Mouse (Mus musculus) erythroid progenitor cell, adult 5-6 weeks (primary cell): Measurements from ENCODE around the gene Apof. TPM values are rescaled to one million over a fixed set of nuclear protein-coding genes. Genes with fewer than 3 reads are reported as not detected.

ENCODE experiments used
- ATAC-seq: replicated peaks from 2 replicates; pipeline ENCODE4 v1.8.0; 2016; ENCODE audit warnings: moderate number of reproducible peaks, mild to moderate bottlenecking, moderate TSS enrichment, inconsistent platforms; ENCODE audit not compliant: poor library complexity, low FRiP score, severe bottlenecking
- total RNA-seq, 2 experiments: library from RNA; stranded (forward) in 1 of 2; stranded (reverse) in 1 of 2; fragments of 150-400 nt in 1 of 2; fragments of 186-747, 209-891 nt in 1 of 2; gene quantifications; 2 replicates each; pipeline versions ENCODE4 v1.2.3 to v1.2.4; 2015 to 2017; ENCODE audit warnings: low replicate concordance in 2 of 2

The Apof gene
- total RNA-seq, 2 experiments from 2014 or later: not detected

DNA sequence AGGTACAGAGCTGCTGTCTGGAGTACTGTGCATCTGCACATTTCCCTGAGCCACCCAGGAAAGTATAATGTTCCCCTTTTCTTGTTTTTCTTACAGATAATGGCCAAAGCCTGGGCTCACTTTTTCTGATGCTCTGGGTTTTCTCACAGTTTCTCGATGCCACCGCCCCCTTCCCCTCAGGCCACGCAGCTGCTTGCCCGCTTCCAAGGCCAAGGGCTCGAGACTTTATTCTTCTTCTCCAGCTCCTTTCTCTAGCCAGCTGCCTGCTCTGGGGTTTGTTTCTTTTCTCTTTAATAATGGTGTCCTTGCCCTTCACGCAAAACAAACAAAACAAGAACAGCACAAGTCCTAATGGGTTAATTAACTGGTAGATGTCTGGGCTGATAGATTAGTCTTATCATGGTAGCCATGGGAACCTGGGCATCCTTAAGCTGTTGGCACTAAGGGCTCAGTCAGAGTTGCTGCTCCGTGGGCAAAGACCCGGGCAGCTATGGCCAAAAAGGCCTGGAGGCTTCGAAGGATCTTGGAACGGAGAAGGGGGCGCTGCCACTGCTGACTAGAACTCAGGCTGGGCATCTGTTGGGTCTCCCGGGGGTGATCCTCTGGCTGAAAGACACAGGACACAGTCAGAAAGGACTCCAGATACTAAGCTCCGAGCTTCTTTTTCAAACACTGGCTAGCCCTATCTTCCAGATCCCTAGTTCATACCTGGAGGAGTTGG lies 28.1 kb downstream of the Apof start:
- no peak for ATAC-seq

DNA sequence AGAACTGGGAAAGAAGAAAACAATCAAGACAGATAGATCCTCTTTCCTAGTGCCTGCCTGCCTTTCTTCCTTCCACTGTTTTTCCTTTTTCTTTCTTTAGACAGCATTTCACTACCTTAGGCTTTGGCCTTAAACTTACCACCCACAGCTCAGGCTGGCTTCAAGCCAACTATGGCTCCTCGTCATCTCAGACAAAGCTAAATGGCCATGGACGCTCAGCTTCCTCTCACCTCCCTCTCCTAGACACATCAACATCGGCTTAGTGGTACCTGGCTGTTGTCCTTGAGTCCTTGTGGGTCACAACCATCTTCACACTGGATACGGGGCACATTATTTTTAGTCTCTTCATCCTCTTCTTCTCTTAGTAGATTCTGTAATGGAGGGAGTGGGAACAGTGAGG lies 28.8 kb downstream of the Apof start:
- no peak for ATAC-seq

DNA sequence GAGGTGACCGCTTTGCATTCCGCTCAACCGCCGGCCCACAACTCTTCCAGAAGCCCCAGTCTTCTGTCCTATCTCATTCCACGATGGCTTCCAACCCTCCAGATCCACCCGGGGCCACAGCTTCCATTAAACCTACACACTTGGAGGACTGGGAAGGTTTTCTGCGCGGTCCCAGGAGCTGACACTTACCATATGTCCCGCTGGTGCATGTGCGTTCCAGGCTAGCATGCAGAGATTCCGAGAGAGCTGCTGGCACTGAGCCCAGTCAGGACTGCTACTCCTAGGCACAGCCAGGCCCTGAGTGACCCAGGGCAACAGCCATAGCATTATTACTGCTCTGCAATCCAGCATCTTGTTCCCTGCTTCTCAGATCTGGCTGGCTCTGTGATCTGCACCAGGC lies 29.2 kb downstream of the Apof start:
- no peak for ATAC-seq

DNA sequence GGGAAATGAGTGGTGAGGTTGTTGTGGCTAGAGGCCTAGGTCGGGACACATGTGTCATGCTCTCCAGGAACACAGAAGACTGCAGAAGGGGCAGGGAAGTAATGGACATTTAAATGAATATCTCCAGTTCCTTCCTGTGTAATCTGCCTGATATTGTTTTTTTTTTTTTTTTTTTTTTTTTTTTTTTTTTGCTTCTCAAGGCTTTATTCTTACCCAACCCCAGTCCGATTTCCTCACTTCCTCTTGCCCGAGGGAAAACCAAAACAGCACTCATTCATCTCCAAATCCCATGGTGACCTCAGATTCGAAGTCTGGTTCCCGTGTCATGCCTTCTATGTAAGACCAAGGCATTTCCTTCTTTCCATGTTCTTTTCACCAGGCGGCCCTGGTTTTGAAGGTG lies 29.8 kb downstream of the Apof start:
- ATAC-seq: no peak

DNA sequence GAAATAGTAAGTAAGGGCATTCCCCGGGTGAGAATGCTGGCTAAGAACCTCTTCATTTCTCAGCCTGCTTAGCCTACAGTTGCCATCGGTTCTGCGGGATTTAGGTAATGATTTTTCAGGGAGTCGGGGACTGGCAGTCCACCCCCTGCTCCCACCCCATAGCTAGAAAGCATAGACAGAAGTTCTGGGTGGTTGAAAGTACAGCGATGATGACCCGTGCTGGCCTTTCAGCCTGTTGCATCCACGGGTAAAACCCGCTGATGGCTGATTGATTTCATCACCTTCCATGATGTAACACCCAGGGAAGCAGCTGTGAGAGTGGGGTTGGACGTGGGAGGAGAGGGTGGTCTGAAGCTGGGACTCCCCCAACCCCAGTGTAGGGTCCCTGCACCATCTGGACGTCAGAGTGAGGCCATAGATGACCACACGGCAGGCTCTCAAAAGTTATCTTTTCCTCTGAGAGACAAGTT lies 30.3 kb downstream of the Apof start, which contains the start of gene Il23a:
TSS of gene Il23a (minus strand) at position 51 of the 470 bp plus-strand sequence.
- no peak for ATAC-seq

DNA sequence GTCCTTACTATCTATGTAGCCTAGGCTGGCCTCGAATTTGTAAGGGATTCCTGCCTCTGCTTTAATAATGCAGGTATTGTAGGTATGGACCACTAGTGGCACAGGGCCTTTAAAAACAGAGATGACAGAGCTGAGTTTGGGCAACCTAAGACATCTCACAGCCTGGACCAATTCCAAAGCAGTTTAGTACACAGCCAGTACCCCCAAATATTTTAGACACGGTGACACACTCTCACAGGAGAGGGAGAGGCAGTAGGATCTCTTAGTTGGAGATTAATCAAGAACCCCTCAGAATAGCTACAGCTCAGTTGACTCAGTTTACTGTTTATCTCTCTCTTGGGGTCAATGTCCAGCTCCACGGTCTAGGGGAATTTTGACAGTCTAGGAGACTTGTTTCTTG lies 33.9 kb downstream of the Apof start:
- ATAC-seq: peak; percentile 4; the same call in 1 of the 2 replicates

DNA sequence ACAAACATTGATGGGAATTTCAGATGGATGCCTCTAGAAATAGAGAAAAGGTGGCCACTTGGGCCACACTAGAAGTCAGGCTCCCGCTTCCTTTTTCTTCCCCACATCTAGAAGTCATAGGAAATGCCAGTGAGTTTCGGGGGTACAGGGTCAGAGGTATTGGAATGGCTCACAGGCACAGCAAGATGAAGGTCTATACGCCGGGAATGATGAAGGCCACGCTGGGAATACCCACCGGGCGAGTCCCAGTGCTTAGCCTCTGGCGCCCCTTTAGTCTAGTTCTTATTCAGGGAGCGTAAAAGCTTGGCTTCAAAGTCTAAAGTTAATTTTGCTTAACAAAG lies 34.3 kb downstream of the Apof start:
- peak; percentile 55 for ATAC-seq

DNA sequence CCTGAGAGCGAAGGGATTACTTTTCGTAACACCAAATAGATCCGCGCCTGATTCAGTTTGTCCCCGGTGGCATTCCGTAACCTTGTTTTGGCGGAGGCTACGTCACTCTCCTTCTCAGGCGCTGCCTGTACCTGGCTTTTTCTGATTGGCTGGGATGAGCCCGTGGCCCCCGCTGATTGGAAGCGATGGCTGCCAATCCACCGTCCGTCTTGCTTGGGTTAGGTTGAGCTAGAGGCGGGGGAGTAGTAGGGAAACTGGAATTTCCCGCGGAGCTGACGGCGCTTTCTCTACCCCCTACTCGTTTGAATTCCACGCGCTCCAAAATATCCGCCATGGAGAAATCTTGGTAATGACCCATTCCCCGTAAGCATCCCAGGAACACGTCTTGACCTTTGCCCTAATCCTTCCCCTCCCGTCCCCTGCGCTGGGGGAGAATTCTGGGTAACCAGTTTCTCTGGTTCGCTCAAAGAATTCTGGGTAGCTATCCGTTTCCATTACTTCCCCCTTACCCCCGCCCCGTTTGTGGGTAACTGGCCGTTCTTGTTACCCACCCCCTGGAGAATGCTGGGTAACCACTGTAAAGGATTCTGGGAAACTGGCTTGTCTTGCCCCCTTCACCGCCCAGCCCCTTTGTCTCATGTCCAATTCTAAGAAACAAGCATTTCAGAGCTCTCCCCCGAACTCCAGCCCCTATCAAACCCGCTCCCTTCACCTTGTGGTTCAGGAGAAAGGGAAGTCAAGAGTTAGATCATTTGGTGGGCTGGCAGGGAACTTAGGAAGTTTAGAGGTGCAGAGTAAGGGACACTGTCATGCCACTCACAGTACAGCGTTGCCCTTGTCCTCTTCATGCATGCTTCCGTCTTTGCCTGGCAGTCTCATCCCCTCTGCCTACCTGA lies 34.9 kb downstream of the Apof start, which contains the start of gene Pan2:
TSS of gene Pan2 (plus strand) at position 210 of the 896 bp plus-strand sequence.
- peak; percentile 96 for ATAC-seq

DNA sequence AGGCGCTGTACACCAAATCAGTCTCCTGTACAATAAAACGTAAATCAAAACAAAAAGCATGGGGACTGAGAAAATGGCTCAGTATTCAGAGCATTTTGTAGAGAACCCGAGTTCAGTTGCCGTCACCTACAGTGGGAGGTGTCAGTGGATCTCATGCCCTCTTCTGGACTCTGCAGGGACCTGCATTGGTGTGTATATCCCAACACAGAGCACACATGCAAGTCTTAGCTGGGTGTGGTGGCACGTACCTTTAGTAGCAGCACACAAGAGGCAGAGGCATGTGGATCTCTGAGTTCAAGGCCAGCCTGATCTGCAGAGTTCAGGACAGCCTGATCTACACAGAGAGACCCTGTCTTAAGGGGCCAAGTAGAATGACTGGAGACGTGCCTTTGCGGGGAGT lies 41.2 kb downstream of the Apof start:
- no peak for ATAC-seq

DNA sequence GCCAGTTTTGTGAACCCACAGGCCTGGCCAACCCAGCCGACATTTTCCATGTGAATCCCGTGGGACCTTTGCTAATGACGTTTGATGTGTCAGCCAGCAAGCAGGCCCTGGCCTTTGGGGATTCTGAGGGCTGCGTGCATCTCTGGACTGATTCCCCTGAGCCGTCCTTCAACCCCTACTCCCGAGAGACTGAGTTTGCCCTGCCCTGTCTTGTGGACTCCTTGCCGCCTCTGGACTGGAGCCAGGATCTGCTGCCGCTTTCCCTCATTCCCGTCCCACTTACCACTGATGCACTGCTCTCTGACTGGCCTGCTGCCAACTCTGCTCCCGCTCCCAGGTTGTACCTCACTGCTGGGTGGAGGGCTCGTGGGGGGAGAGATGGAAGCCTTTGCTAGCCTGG lies 41.7 kb downstream of the Apof start:
- ATAC-seq: no peak

DNA sequence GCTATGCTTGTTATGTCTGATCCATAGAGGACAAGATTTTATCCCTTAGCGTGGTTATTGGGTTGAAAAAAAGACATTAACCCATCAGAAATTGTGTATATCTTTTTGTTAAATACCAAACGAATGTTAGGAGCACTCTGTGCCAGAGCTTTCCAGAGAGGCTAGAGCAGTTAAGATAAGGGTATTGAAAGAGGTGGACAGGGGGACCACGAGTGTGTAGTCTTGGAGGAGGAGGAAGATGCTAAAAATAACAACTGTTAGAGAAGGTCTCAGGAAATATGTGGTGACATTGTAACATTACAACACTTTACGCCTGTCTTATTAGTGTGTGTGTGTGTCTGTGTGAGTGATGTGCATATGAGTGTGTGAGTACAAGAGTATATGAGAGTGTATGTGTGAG lies 42.4 kb downstream of the Apof start:
- no peak for ATAC-seq

DNA sequence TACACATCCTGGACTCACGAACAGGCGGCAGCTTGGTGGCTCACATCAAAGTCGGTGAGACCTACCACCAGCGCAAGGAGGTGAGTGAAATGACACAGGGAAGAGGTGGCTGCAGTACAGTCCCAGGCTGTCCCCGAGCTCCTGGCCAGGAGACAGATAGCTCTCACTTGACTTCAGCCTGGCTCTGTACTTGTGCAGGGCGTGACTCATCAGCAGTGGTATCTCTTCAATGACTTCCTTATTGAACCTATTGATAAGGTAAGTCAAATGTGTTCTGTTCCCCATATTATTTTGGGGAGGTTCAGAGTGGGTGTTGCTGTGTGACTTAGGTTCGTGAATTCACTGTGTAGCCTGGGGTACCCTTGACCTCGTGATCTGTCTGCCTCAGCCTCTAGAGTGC lies 47.1 kb downstream of the Apof start:
- 0 out of 2 replicates have a peak, but pooled peaks have one; percentile 21 for ATAC-seq

Other genes with a start within 250 kb of the Apof start
- 228 and 341 TPM in 2 replicates for gene Naca, start 233.1 kb upstream of the Apof start, total RNA-seq (2015; ENCODE audit: low replicate concordance)
- gene Naca, start 233.1 kb upstream of the Apof start, total RNA-seq (2017; ENCODE audit: low replicate concordance): 391 and 449 TPM in 2 replicates
- gene Ptges3, start 209.7 kb upstream of the Apof start, total RNA-seq (2015; ENCODE audit: low replicate concordance): 84.0 and 85.9 TPM in 2 replicates
- gene Ptges3, start 209.7 kb upstream of the Apof start, total RNA-seq (2017; ENCODE audit: low replicate concordance): 87.1 and 111 TPM in 2 replicates
- 755 and 881 TPM in 2 replicates for gene Atp5b, start 185.4 kb upstream of the Apof start, total RNA-seq (2015; ENCODE audit: low replicate concordance)
- gene Atp5b, start 185.4 kb upstream of the Apof start, total RNA-seq (2017; ENCODE audit: low replicate concordance): 598 and 1,019 TPM in 2 replicates
- gene Baz2a, start 177.1 kb upstream of the Apof start, total RNA-seq (2015; ENCODE audit: low replicate concordance): 89.4 and 109 TPM in 2 replicates
- gene Baz2a, start 177.1 kb upstream of the Apof start, total RNA-seq (2017; ENCODE audit: low replicate concordance): 87.9 and 88.6 TPM in 2 replicates
- gene Rbms2, start 88.4 kb upstream of the Apof start, total RNA-seq (2015; ENCODE audit: low replicate concordance): 1.8 and 5.4 TPM in 2 replicates
- 7.0 and 7.1 TPM in 2 replicates for gene Rbms2, start 88.4 kb upstream of the Apof start, total RNA-seq (2017; ENCODE audit: low replicate concordance)
- gene Gls2, start 74.2 kb upstream of the Apof start, total RNA-seq (2015; ENCODE audit: low replicate concordance): 12.6 TPM in 1 of 2 replicates, not detected in the other
- gene Gls2, start 74.2 kb upstream of the Apof start, total RNA-seq (2017; ENCODE audit: low replicate concordance): not detected in 2 replicates
- 2.1 and 3.6 TPM in 2 replicates for gene Spryd4, start 56.9 kb upstream of the Apof start, total RNA-seq (2015; ENCODE audit: low replicate concordance)
- 1.2 and 3.1 TPM in 2 replicates for gene Spryd4, start 56.9 kb upstream of the Apof start, total RNA-seq (2017; ENCODE audit: low replicate concordance)
- not detected in 2 replicates for gene Mip, start 42.8 kb upstream of the Apof start, total RNA-seq (2015; ENCODE audit: low replicate concordance)
- gene Mip, start 42.8 kb upstream of the Apof start, total RNA-seq (2017; ENCODE audit: low replicate concordance): not detected in 2 replicates
- 32.1 and 41.1 TPM in 2 replicates for gene Timeless, start 36.6 kb upstream of the Apof start, total RNA-seq (2015; ENCODE audit: low replicate concordance)
- gene Timeless, start 36.6 kb upstream of the Apof start, total RNA-seq (2017; ENCODE audit: low replicate concordance): 43.4 and 53.9 TPM in 2 replicates
- gene Apon, start 14.6 kb upstream of the Apof start, total RNA-seq (2015; ENCODE audit: low replicate concordance): 2.9 and 4.7 TPM in 2 replicates
- gene Apon, start 14.6 kb upstream of the Apof start, total RNA-seq (2017; ENCODE audit: low replicate concordance): 1.7 TPM in 1 of 2 replicates, not detected in the other
- 35.6 and 37.5 TPM in 2 replicates for gene Stat2, start 1.9 kb downstream of the Apof start, total RNA-seq (2015; ENCODE audit: low replicate concordance)
- gene Stat2, start 1.9 kb downstream of the Apof start, total RNA-seq (2017; ENCODE audit: low replicate concordance): 30.0 and 40.0 TPM in 2 replicates
- gene Il23a, start 30.1 kb downstream of the Apof start, total RNA-seq (2015; ENCODE audit: low replicate concordance): not detected in 2 replicates
- gene Il23a, start 30.1 kb downstream of the Apof start, total RNA-seq (2017; ENCODE audit: low replicate concordance): 0.39 TPM in 1 of 2 replicates, not detected in the other
- gene Pan2, start 34.7 kb downstream of the Apof start, total RNA-seq (2015; ENCODE audit: low replicate concordance): 34.8 and 42.9 TPM in 2 replicates
- gene Pan2, start 34.7 kb downstream of the Apof start, total RNA-seq (2017; ENCODE audit: low replicate concordance): 27.0 and 27.5 TPM in 2 replicates
- 40.7 and 44.4 TPM in 2 replicates for gene Cnpy2, start 53.8 kb downstream of the Apof start, total RNA-seq (2015; ENCODE audit: low replicate concordance)
- gene Cnpy2, start 53.8 kb downstream of the Apof start, total RNA-seq (2017; ENCODE audit: low replicate concordance): 29.4 and 38.9 TPM in 2 replicates
- 92.3 and 106 TPM in 2 replicates for gene Cs, start 69.1 kb downstream of the Apof start, total RNA-seq (2015; ENCODE audit: low replicate concordance)
- gene Cs, start 69.1 kb downstream of the Apof start, total RNA-seq (2017; ENCODE audit: low replicate concordance): 58.9 and 60.6 TPM in 2 replicates
- 1.1 and 14.3 TPM in 2 replicates for gene Coq10a, start 100.3 kb downstream of the Apof start, total RNA-seq (2015; ENCODE audit: low replicate concordance)
- 2.3 and 3.3 TPM in 2 replicates for gene Coq10a, start 100.3 kb downstream of the Apof start, total RNA-seq (2017; ENCODE audit: low replicate concordance)
- 11.9 and 20.5 TPM in 2 replicates for gene Ankrd52, start 108.4 kb downstream of the Apof start, total RNA-seq (2015; ENCODE audit: low replicate concordance)
- 4.4 and 10.2 TPM in 2 replicates for gene Ankrd52, start 108.4 kb downstream of the Apof start, total RNA-seq (2017; ENCODE audit: low replicate concordance)
- gene Slc39a5, start 132.6 kb downstream of the Apof start, total RNA-seq (2015; ENCODE audit: low replicate concordance): not detected in 2 replicates
- not detected in 2 replicates for gene Slc39a5, start 132.6 kb downstream of the Apof start, total RNA-seq (2017; ENCODE audit: low replicate concordance)
- gene Nabp2, start 142.8 kb downstream of the Apof start, total RNA-seq (2015; ENCODE audit: low replicate concordance): 28.5 TPM in 2 replicates
- 13.1 and 15.5 TPM in 2 replicates for gene Nabp2, start 142.8 kb downstream of the Apof start, total RNA-seq (2017; ENCODE audit: low replicate concordance)
- 3.4 and 11.5 TPM in 2 replicates for gene Rnf41, start 143.0 kb downstream of the Apof start, total RNA-seq (2015; ENCODE audit: low replicate concordance)
- 4.0 and 4.4 TPM in 2 replicates for gene Rnf41, start 143.0 kb downstream of the Apof start, total RNA-seq (2017; ENCODE audit: low replicate concordance)
- 70.4 and 112 TPM in 2 replicates for gene Smarcc2, start 190.6 kb downstream of the Apof start, total RNA-seq (2015; ENCODE audit: low replicate concordance)
- gene Smarcc2, start 190.6 kb downstream of the Apof start, total RNA-seq (2017; ENCODE audit: low replicate concordance): 101 and 117 TPM in 2 replicates
- 353 and 444 TPM in 2 replicates for gene Myl6, start 225.5 kb downstream of the Apof start, total RNA-seq (2015; ENCODE audit: low replicate concordance)
- gene Myl6, start 225.5 kb downstream of the Apof start, total RNA-seq (2017; ENCODE audit: low replicate concordance): 506 and 519 TPM in 2 replicates
- gene Myl6b, start 230.0 kb downstream of the Apof start, total RNA-seq (2015; ENCODE audit: low replicate concordance): 4.0 TPM in 1 of 2 replicates, not detected in the other
- gene Myl6b, start 230.0 kb downstream of the Apof start, total RNA-seq (2017; ENCODE audit: low replicate concordance): 0.51 TPM in 1 of 2 replicates, not detected in the other